Mouse (Mus musculus) intestine, embryonic 15.5 days (tissue): ENCODE measurements around the gene Ndufb7. TPM values are rescaled to one million over a fixed set of nuclear protein-coding genes. Genes with fewer than 3 reads are reported as not detected.

ENCODE experiments used
- ATAC-seq: fragments of 200-750 bp; cut with Nextera tagmentation; 2 replicates; pipeline ENCODE4 v1.8.0; 2017; ENCODE audit warnings: moderate TSS enrichment, moderate library complexity
- H3K27ac ChIP-seq: fragments of 300-500 bp; sonication (generic); 2 replicates; pipeline ENCODE4 v1.5.1; 2015; ENCODE audit warnings: mild to moderate bottlenecking, inconsistent platforms
- H3K27me3 ChIP-seq: fragments of 300-500 bp; sonication (generic); replicated peaks from 2 replicates; pipeline ENCODE4 v1.6.1; 2015; ENCODE audit warnings: inconsistent platforms
- H3K36me3 ChIP-seq: fragments of 300-500 bp; sonication (generic); 2 replicates; pipeline ENCODE4 v1.6.1; 2015; ENCODE audit warnings: inconsistent platforms
- H3K4me1 ChIP-seq: fragments of 300-500 bp; sonication (generic); replicated peaks from 2 replicates; pipeline ENCODE4 v1.6.1; 2015; ENCODE audit warnings: inconsistent platforms
- H3K4me2 ChIP-seq: fragments of 300-500 bp; sonication (generic); replicated peaks from 2 replicates; pipeline ENCODE4 v1.6.1; 2015; ENCODE audit warnings: mild to moderate bottlenecking, inconsistent platforms
- H3K4me3 ChIP-seq: fragments of 300-500 bp; sonication (generic); replicated peaks from 2 replicates; pipeline ENCODE4 v1.5.1; 2015; ENCODE audit warnings: inconsistent platforms
- H3K9ac ChIP-seq: fragments of 300-500 bp; sonication (generic); 2 replicates; pipeline ENCODE4 v1.6.1; 2015; ENCODE audit warnings: inconsistent platforms
- H3K9me3 ChIP-seq: fragments of 300-500 bp; sonication (generic); 2 replicates; pipeline ENCODE4 v1.6.1; 2016; ENCODE audit warnings: inconsistent platforms
- WGBS: fragments of 180-500 bp; shearing (Covaris S2); methylation state at CpG from one replicate; pipeline ENCODE4 v1.1.7; 2015; 5-methylcytosine and 5-hydroxymethylcytosine counted together
- polyA plus RNA-seq: library from polyadenylated mRNA; unstranded; fragments of >200 nt; fragmentation: Nextera tagmentation; extraction: Ambion mirVana; gene quantifications from 2 replicates; pipeline ENCODE4 v1.2.1, GENCODE M21; 2015

Ndufb7 gene
- polyA plus RNA-seq, 1 experiment from 2014 or later = 370 TPM

GRCm38 (mm10) chr8:83616625-83617024, 50.2 kb downstream of the Ndufb7 start:
- Histone ChIP-seq H3K36me3 (peaks cover 22% of the 10 kb centered on the region), H3K4me1 (no peaks in the 10 kb centered on the region), H3K4me2 (no peak overlapping the region), H3K4me3 (no peak overlapping the region), H3K27me3 (no peaks in the 10 kb centered on the region), H3K27ac (no peak overlapping the region), H3K9me3 (no peaks in the 10 kb centered on the region), H3K9ac (no peak overlapping the region)
- no peak for ATAC-seq

GRCm38 (mm10) chr8:83617111-83617510, 50.6 kb downstream of the Ndufb7 start:
- no peak for ATAC-seq
- H3K27me3 ChIP-seq = no peaks in the 10 kb centered on the region

GRCm38 (mm10) chr8:83618566-83618965, 52.1 kb downstream of the Ndufb7 start:
- no peak overlapping the region for H3K4me3 ChIP-seq
- H3K4me2 ChIP-seq = no peak overlapping the region
- H3K36me3 ChIP-seq = 0 out of 2 replicates have a peak, but pooled peaks cover 6% of the 10 kb centered on the region
- no peak overlapping the region for H3K9ac ChIP-seq
- H3K27me3 ChIP-seq = no peaks in the 10 kb centered on the region
- no peak overlapping the region for H3K27ac ChIP-seq
- no peaks in the 10 kb centered on the region for H3K9me3 ChIP-seq
- no peak for ATAC-seq
- 90% methylated on average over 2 of the region's 2 CpGs for WGBS
- H3K4me1 ChIP-seq = peaks cover 3% of the 10 kb centered on the region; the same call in 1 of the 2 replicates

More at GRCm38 (mm10) chr8:83617111-83617510, 50.6 kb downstream of the Ndufb7 start:
- 85% methylated on average over 2 of the region's 2 CpGs for WGBS
- H3K36me3 ChIP-seq = peaks cover 17% of the 10 kb centered on the region
- no peak overlapping the region for H3K27ac ChIP-seq
- H3K9ac ChIP-seq = no peak overlapping the region
- H3K4me1 ChIP-seq = peaks cover 1% of the 10 kb centered on the region; the same call in 1 of the 2 replicates
- H3K9me3 ChIP-seq = no peaks in the 10 kb centered on the region
- H3K4me2 ChIP-seq = no peak overlapping the region
- H3K4me3 ChIP-seq = no peak overlapping the region

- Histone ChIP-seq H3K27me3 (no peaks in the 10 kb centered on the region), H3K36me3 (no peaks in the 10 kb centered on the region), H3K4me3 (no peak overlapping the region), H3K9ac (no peak overlapping the region), H3K4me2 (no peak overlapping the region), H3K27ac (no peak overlapping the region), H3K4me1 (peaks cover 3% of the 10 kb centered on the region; the same call in 1 of the 2 replicates), H3K9me3 (no peaks in the 10 kb centered on the region)
- WGBS = 88% methylated on average over 9 of the region's 9 CpGs
- no peak for ATAC-seq
Measured at GRCm38 (mm10) chr8:83619568-83620285, 53.3 kb downstream of the Ndufb7 start.

Other genes starting within 250 kb of the Ndufb7 start
- 11.6 and 11.9 TPM in 2 replicates for gene Elmod2, start 234.2 kb upstream of the Ndufb7 start, polyA plus RNA-seq
- not detected in 2 replicates for gene Mgat4d, start 218.2 kb upstream of the Ndufb7 start, polyA plus RNA-seq
- gene Clgn, start 176.8 kb upstream of the Ndufb7 start, polyA plus RNA-seq = 0.48 and 0.55 TPM in 2 replicates
- gene Scoc, start 108.3 kb upstream of the Ndufb7 start, polyA plus RNA-seq = 96.0 and 117 TPM in 2 replicates
- not detected in 2 replicates for gene Olfr370, start 30.9 kb upstream of the Ndufb7 start, polyA plus RNA-seq
- gene Tecr, start 41.3 kb downstream of the Ndufb7 start, polyA plus RNA-seq = 610 and 639 TPM in 2 replicates
- 47.0 and 48.2 TPM in 2 replicates for gene Dnajb1, start 41.5 kb downstream of the Ndufb7 start, polyA plus RNA-seq
- gene Gipc1, start 86.0 kb downstream of the Ndufb7 start, polyA plus RNA-seq = 163 and 166 TPM in 2 replicates
- gene Ptger1, start 100.0 kb downstream of the Ndufb7 start, polyA plus RNA-seq = 1.2 and 1.6 TPM in 2 replicates
- 34.4 and 35.2 TPM in 2 replicates for gene Pkn1, start 132.5 kb downstream of the Ndufb7 start, polyA plus RNA-seq
- 215 and 226 TPM in 2 replicates for gene Ddx39, start 148.5 kb downstream of the Ndufb7 start, polyA plus RNA-seq
- gene Adgre5, start 174.7 kb downstream of the Ndufb7 start, polyA plus RNA-seq = 32.3 and 35.4 TPM in 2 replicates